In genomic region chr1:62786255-62786654, GRCm38 (mm10) we compare ENCODE assay signal across 10 mouse cellular contexts.
A peak's percentile ranks its signal among the peaks of the same experiment; 100 is the strongest.
DNase-seq lines count a peak whose midpoint lies in the region; ATAC-seq and TF ChIP-seq lines count a peak whose summit lies in the region.
"Had no signal": no experiment of that assay in that cellular context is flagged by ENCODE, and none has a peak within 500 bp of the region (broad histone marks: within the 10 kb centered on the region; RNA-seq: fewer than 3 reads in every experiment).

No protein-coding gene starts in this region.

- H3K9me3 ChIP-seq in liver, embryonic 11.5 days (ENCODE audit: control insufficient read depth, low read length): no peaks in the 10 kb centered on the region
- H3K9me3 ChIP-seq: liver, embryonic 15.5 days had no signal

- no peaks in the 10 kb centered on the region for H3K36me3 ChIP-seq in liver, embryonic 11.5 days (ENCODE audit: control insufficient read depth, insufficient read depth, low read length)
- H3K36me3 ChIP-seq: liver, embryonic 15.5 days had no signal

- 25% methylated on average over 5 of the region's 5 CpGs for WGBS in liver, embryonic 11.5 days
- WGBS in cerebellum, adult 2 months: 30% methylated on average over 5 of the region's 5 CpGs

- H3K27ac ChIP-seq in liver, embryonic 11.5 days (ENCODE audit: low read depth, low read length): no peak overlapping the region
- H3K27ac ChIP-seq in cerebellum, adult 2 months (ENCODE audit: insufficient read depth, low read length): no peak overlapping the region
- H3K27ac ChIP-seq: liver, embryonic 15.5 days had no signal

- H3K4me2 ChIP-seq in liver, embryonic 11.5 days: no peak overlapping the region
- H3K4me2 ChIP-seq: liver, embryonic 15.5 days had no signal

- H3K27me3 ChIP-seq in liver, embryonic 11.5 days (replicated peaks; ENCODE audit: control insufficient read depth, insufficient read depth, low read length): 0 out of 2 replicates have a peak, but pooled peaks cover 7% of the 10 kb centered on the region
- H3K27me3 ChIP-seq in cerebellum, adult 2 months (ENCODE audit: control insufficient read depth, insufficient read depth, low read length): no peaks in the 10 kb centered on the region

- peak; percentile 67; the same call in 1 of the 2 replicates for TF ChIP-seq CTCF in cerebellum, adult 2 months (IDR thresholded peaks at IDR 0.05; ENCODE audit: borderline replicate concordance, insufficient read depth, low read depth, low read length)

- no peak overlapping the region for H3K9ac ChIP-seq in liver, embryonic 11.5 days (ENCODE audit: low read depth, low read length)
- H3K9ac ChIP-seq: liver, embryonic 15.5 days had no signal

- H3K4me1 ChIP-seq in liver, embryonic 11.5 days (replicated peaks; ENCODE audit: control insufficient read depth, insufficient read depth, low read length): no peaks in the 10 kb centered on the region
- H3K4me1 ChIP-seq in cerebellum, adult 2 months (ENCODE audit: control insufficient read depth, insufficient read depth, low read length): peaks cover 25% of the 10 kb centered on the region
- H3K4me1 ChIP-seq: liver, embryonic 15.5 days had no signal

- H3K4me3 ChIP-seq in liver, embryonic 11.5 days (ENCODE audit: low read depth, low read length): no peak overlapping the region
- no peak overlapping the region for H3K4me3 ChIP-seq in cerebellum, adult 2 months (replicated peaks; ENCODE audit: insufficient read depth, low read depth, low read length)
- H3K4me3 ChIP-seq: erythroblast, embryonic 14.5 days; liver, embryonic 15.5 days had no signal

- intact Hi-C loops in heart, postnatal 36 days (cut with DNase I): loop anchor here (2.0 to 10.0 kb wide), 3 partner anchors 143 to 1411 kb away; no protein-coding TSS in a partner anchor
- intact Hi-C loops in left cerebral cortex, postnatal 25 days (cut with DNase I): loop anchor here (2.0 kb wide), 2 partner anchors 143 to 179 kb away; no protein-coding TSS in a partner anchor

- DNase-seq in liver (peak; percentile 61), NIH3T3 (ENCODE audit: low read depth) (peak; percentile 83)
- no peak for DNase-seq in liver, embryonic 11.5 days (ENCODE audit: low spot score)
- peak; percentile 63 to 74 for DNase-seq in cerebellum, adult 2 months
- DNase-seq in heart, postnatal 36 days: peak; percentile 61 to 73
- peak; percentile 77 to 78 for DNase-seq in left cerebral cortex, postnatal 25 days (ENCODE audit: low spot score in 2 of 2)
- DNase-seq in retina, postnatal 1 day: peak; percentile 75

- TF ChIP-seq POLR2A in cerebellum, adult 2 months (IDR thresholded peaks at IDR 0.05; ENCODE audit: borderline replicate concordance, insufficient read depth, low read length): no peak

- no peak for ATAC-seq in liver, embryonic 11.5 days (replicated peaks; ENCODE audit: low FRiP score)
- no peak for ATAC-seq in erythroid progenitor cell, adult 5-6 weeks (replicated peaks; ENCODE audit: low FRiP score, poor library complexity, severe bottlenecking)
